Mouse (Mus musculus) heart, embryonic 12.5 days (tissue): ENCODE results near the gene Zfp639. TPM values are rescaled to one million over a fixed set of nuclear protein-coding genes. Genes with fewer than 3 reads are reported as not detected.

ENCODE experiments used
- ATAC-seq: fragments of 200-750 bp; cut with Nextera tagmentation; 2 replicates; pipeline ENCODE4 v1.8.0; 2017; ENCODE audit warnings: moderate TSS enrichment, moderate library complexity; ENCODE audit not compliant: insufficient number of reproducible peaks, low FRiP score
- H3K27ac ChIP-seq: fragments of 300-500 bp; sonication (generic); 2 replicates; pipeline ENCODE4 v1.5.1; 2016; ENCODE audit warnings: mild to moderate bottlenecking, moderate library complexity; ENCODE audit not compliant: poor library complexity, severe bottlenecking
- H3K27me3 ChIP-seq: fragments of 300-500 bp; sonication (generic); replicated peaks from 2 replicates; pipeline ENCODE4 v1.6.1; 2016; ENCODE audit warnings: mild to moderate bottlenecking, moderate library complexity
- H3K36me3 ChIP-seq: fragments of 300-500 bp; sonication (generic); 2 replicates; pipeline ENCODE4 v1.6.1; 2016; ENCODE audit warnings: mild to moderate bottlenecking, moderate library complexity
- H3K4me1 ChIP-seq: fragments of 300-500 bp; sonication (generic); replicated peaks from 2 replicates; pipeline ENCODE4 v1.6.1; 2016; ENCODE audit warnings: mild to moderate bottlenecking
- H3K4me2 ChIP-seq: fragments of 300-500 bp; sonication (generic); 2 replicates; pipeline ENCODE4 v1.6.1; 2016; ENCODE audit warnings: mild to moderate bottlenecking, moderate library complexity
- H3K4me3 ChIP-seq: fragments of 300-500 bp; sonication (generic); 2 replicates; pipeline ENCODE4 v1.5.1; 2016; ENCODE audit warnings: mild to moderate bottlenecking
- H3K9ac ChIP-seq: fragments of 300-500 bp; sonication (generic); 2 replicates; pipeline ENCODE4 v1.6.1; 2016; ENCODE audit warnings: mild to moderate bottlenecking, moderate library complexity
- H3K9me3 ChIP-seq: fragments of 300-500 bp; sonication (generic); replicated peaks from 2 replicates; pipeline ENCODE4 v1.6.1; 2016; ENCODE audit warnings: mild to moderate bottlenecking, moderate library complexity
- WGBS: fragments of 180-500 bp; shearing (Covaris S2); methylation state at CpG from one replicate; pipeline ENCODE4 v1.1.7; 2016; 5-methylcytosine and 5-hydroxymethylcytosine counted together
- polyA plus RNA-seq: library from polyadenylated mRNA; unstranded; fragments of >200 nt; fragmentation: Nextera tagmentation; extraction: Ambion mirVana; gene quantifications from 2 replicates; pipeline ENCODE4 v1.2.1, GENCODE M21; 2016

Gene Zfp639
- polyA plus RNA-seq, 1 experiment from 2014 or later = 27.2 TPM

DNA sequence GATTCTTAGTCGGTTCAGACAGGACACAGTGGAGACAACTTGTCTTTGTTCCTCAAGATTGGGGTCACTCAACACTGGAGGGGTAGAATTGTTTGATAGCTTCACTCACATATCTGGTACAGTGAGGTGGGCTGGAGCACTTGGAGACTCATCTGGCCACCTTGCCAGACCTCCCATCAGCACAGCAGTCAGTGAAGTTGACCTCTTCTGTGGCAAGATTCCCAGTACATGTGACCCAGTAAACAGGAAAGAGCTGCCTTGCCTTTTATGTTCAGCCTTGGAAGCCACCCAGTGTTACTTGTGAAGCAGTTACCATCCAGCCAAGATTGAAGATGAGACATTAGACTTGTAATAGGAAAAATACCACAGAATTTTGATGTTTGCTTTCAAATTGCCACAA is 27.5 kb downstream of the Zfp639 start:
- H3K4me3 ChIP-seq = no peak overlapping the region
- no peak for ATAC-seq
- 0 out of 2 replicates have a peak, but pooled peaks cover 5% of the 10 kb centered on the region for H3K4me1 ChIP-seq
- peaks cover 78% of the 10 kb centered on the region for H3K36me3 ChIP-seq
- 58% methylated on average over 1 of the region's 1 CpGs for WGBS
- no peaks in the 10 kb centered on the region for H3K9me3 ChIP-seq
- H3K27me3 ChIP-seq = no peaks in the 10 kb centered on the region
- H3K27ac ChIP-seq = no peak overlapping the region
- H3K4me2 ChIP-seq = no peak overlapping the region
- H3K9ac ChIP-seq = no peak overlapping the region

DNA sequence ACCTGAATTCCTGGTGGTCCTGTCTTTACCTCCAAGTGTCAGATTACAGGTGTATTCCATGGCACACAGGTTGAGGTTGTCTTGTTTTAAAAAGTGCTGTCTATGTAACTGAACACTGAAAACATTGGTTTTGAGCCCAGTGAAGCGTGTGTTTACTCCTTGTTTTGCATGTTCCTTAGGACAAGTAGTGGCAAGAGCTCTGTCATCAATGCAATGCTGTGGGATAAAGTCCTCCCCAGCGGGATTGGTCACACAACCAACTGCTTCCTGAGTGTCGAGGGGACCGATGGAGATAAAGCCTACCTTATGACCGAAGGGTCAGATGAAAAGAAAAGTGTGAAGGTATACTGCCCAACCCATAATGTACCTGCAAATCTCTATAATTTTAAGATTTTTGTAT is 28.0 kb downstream of the Zfp639 start:
- H3K36me3 ChIP-seq = peaks cover 79% of the 10 kb centered on the region
- 85% methylated on average over 5 of the region's 5 CpGs for WGBS
- H3K9me3 ChIP-seq = no peaks in the 10 kb centered on the region
- H3K4me2 ChIP-seq = no peak overlapping the region
- H3K4me3 ChIP-seq = no peak overlapping the region
- no peak for ATAC-seq
- H3K9ac ChIP-seq = no peak overlapping the region
- H3K27ac ChIP-seq = no peak overlapping the region
- 0 out of 2 replicates have a peak, but pooled peaks cover 5% of the 10 kb centered on the region for H3K4me1 ChIP-seq
- no peaks in the 10 kb centered on the region for H3K27me3 ChIP-seq

DNA sequence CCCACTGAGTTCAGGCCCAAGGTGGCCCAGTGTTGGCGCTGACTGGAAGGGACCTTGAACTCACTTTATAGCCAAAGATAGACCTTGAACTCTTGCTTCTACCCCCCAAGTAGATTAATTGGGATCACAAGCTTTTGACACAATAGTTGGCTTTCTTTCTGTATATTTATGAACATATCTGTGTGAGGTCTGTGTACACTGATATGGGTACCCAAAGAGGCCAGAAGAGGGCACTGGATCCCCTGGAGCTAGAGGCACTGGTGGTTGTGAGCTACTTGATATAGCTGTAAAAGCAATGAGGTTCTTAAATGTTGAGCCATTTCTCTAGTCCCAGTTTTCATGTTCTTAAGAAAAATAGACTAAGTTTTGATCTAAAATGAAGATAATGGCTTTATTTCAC is 43.0 kb downstream of the Zfp639 start:
- no peak overlapping the region for H3K4me3 ChIP-seq
- H3K27ac ChIP-seq = no peak overlapping the region
- H3K27me3 ChIP-seq = no peaks in the 10 kb centered on the region
- H3K36me3 ChIP-seq = peaks cover 62% of the 10 kb centered on the region
- H3K9me3 ChIP-seq = no peaks in the 10 kb centered on the region
- no peak overlapping the region for H3K4me2 ChIP-seq
- H3K9ac ChIP-seq = no peak overlapping the region
- 97% methylated on average over 1 of the region's 1 CpGs for WGBS
- no peak for ATAC-seq
- no peaks in the 10 kb centered on the region for H3K4me1 ChIP-seq

DNA sequence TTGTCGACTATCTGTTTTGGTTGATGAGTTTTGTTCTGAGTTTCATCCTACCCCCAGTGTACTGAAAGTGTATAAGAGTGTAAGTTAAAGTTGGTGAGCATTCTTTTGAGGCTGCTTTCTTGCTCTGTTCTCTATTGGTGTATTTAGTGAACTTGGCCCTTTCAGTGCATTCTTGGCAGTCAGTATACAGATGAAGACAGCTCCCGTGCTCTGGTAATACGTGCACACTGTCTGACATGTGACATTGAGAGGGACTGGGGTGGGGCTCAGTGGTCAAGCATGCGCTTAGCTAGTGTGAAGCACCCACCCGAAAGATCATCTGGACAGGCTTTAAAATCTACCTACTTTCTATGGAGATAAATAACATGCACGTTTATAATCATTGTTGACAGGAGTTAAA is 53.3 kb downstream of the Zfp639 start:
- H3K27ac ChIP-seq = no peak overlapping the region
- peaks cover 4% of the 10 kb centered on the region for H3K9me3 ChIP-seq
- no peaks in the 10 kb centered on the region for H3K27me3 ChIP-seq
- H3K4me2 ChIP-seq = no peak overlapping the region
- H3K4me3 ChIP-seq = no peak overlapping the region
- H3K4me1 ChIP-seq = no peaks in the 10 kb centered on the region
- WGBS = 88% methylated on average over 6 of the region's 6 CpGs
- H3K36me3 ChIP-seq = peaks cover 75% of the 10 kb centered on the region
- no peak overlapping the region for H3K9ac ChIP-seq
- no peak for ATAC-seq

Other genes starting within 250 kb of the Zfp639 start
- gene Zmat3, start 144.2 kb upstream of the Zfp639 start, polyA plus RNA-seq = 5.1 and 6.0 TPM in 2 replicates
- 8.7 and 10.2 TPM in 2 replicates for gene Pik3ca, start 112.6 kb upstream of the Zfp639 start, polyA plus RNA-seq
- not detected in 2 replicates for gene Kcnmb3, start 18.0 kb upstream of the Zfp639 start, polyA plus RNA-seq
- gene Mfn1, start 19.2 kb downstream of the Zfp639 start, polyA plus RNA-seq = 71.3 and 85.5 TPM in 2 replicates
- 50.5 and 50.7 TPM in 2 replicates for gene Gnb4, start 106.3 kb downstream of the Zfp639 start, polyA plus RNA-seq
- 105 and 108 TPM in 2 replicates for gene Actl6a, start 196.0 kb downstream of the Zfp639 start, polyA plus RNA-seq
- gene Ndufb5, start 226.7 kb downstream of the Zfp639 start, polyA plus RNA-seq = 468 and 489 TPM in 2 replicates
- 31.8 TPM in 2 replicates for gene Mrpl47, start 227.3 kb downstream of the Zfp639 start, polyA plus RNA-seq